Mouse (Mus musculus) MEL (cell line): ENCODE results near the gene Ap2a1.

Source experiments
- CTCF ChIP-seq, 3 experiments: IDR thresholded peaks in 2 of 3; conservative IDR thresholded peaks in 1 of 3; 2 replicates each; pipeline ENCODE4 v1.5.1; 2011 to 2012; ENCODE audit warnings: low read length in 3 of 3, low read depth in 2 of 3, mild to moderate bottlenecking in 2 of 3, improper control_type of control experiment in 1 of 3, inconsistent platforms in 1 of 3, mixed read lengths in 1 of 3, moderate library complexity in 1 of 3; ENCODE audit not compliant: control insufficient read depth in 1 of 3, insufficient read depth in 1 of 3, poor library complexity in 1 of 3, severe bottlenecking in 1 of 3
- MAX ChIP-seq: IDR thresholded peaks from 2 replicates; pipeline ENCODE4 v1.6.1; 2011; ENCODE audit warnings: low read length, improper control_type of control experiment
- POLR2A ChIP-seq, 2 experiments: IDR thresholded peaks; 2 replicates each; pipeline ENCODE4 v1.6.1; 2011 to 2012; ENCODE audit warnings: low read length in 2 of 2, mild to moderate bottlenecking in 2 of 2, control low read depth in 1 of 2, improper control_type of control experiment in 1 of 2, low read depth in 1 of 2, moderate library complexity in 1 of 2; ENCODE audit not compliant: control insufficient read depth in 1 of 2, insufficient read depth in 1 of 2, poor library complexity in 1 of 2
- POLR2AphosphoS2 ChIP-seq: IDR thresholded peaks from 2 replicates; pipeline ENCODE4 v1.6.1; 2011; ENCODE audit warnings: low read length, improper control_type of control experiment
- USF1 ChIP-seq: IDR thresholded peaks from 2 replicates; pipeline ENCODE4 v1.6.1; 2014; ENCODE audit warnings: low read depth, mild to moderate bottlenecking, inconsistent platforms, low read length, improper control_type of control experiment, moderate library complexity
- ZMIZ1 ChIP-seq: IDR thresholded peaks from 2 replicates; pipeline ENCODE4 v1.6.1; 2012; ENCODE audit warnings: low read depth, mild to moderate bottlenecking, inconsistent platforms, low read length, improper control_type of control experiment, moderate library complexity

GRCm38 (mm10) chr7:44962337-44962736 is 33.0 kb upstream of the Ap2a1 start:
- no peak for TF ChIP-seq POLR2A (IDR thresholded peaks at IDR 0.05; ENCODE audit: control insufficient read depth in 1 of 2, insufficient read depth in 1 of 2, low read depth in 1 of 2, low read length in 2 of 2, poor library complexity in 1 of 2)
- no peak for TF ChIP-seq CTCF (IDR thresholded peaks at IDR 0.05 in 2 of 3, conservative IDR thresholded peaks at IDR 0.05 in 1 of 3; ENCODE audit: control insufficient read depth in 1 of 3, insufficient read depth in 1 of 3, low read depth in 2 of 3, low read length in 3 of 3, poor library complexity in 1 of 3, severe bottlenecking in 1 of 3)
- no peak for TF ChIP-seq USF1
- no peak for TF ChIP-seq MAX
- TF ChIP-seq POLR2AphosphoS2, result no peak
- no peak for TF ChIP-seq ZMIZ1
